Mouse (Mus musculus) liver, embryonic 16.5 days (tissue): ENCODE data around the gene Rabl6. TPM values are rescaled to one million over a fixed set of nuclear protein-coding genes. Genes with fewer than 3 reads are reported as not detected.

Source experiments
- ATAC-seq: fragments of 200-750 bp; cut with Nextera tagmentation; 2 replicates; pipeline ENCODE4 v1.8.0; 2017; ENCODE audit warnings: low read depth, mild to moderate bottlenecking, moderate number of reproducible peaks, moderate library complexity
- H3K27ac ChIP-seq: fragments of 300-500 bp; sonication (generic); 2 replicates; pipeline ENCODE4 v1.5.1; 2014; ENCODE audit warnings: mild to moderate bottlenecking, low read length
- H3K27me3 ChIP-seq: fragments of 300-500 bp; sonication (generic); 2 replicates; pipeline ENCODE4 v1.6.1; 2014; ENCODE audit warnings: low read depth, low read length, mixed read lengths; ENCODE audit not compliant: control insufficient read depth, insufficient read depth
- H3K36me3 ChIP-seq: fragments of 300-500 bp; sonication (generic); 2 replicates; pipeline ENCODE4 v1.6.1; 2014; ENCODE audit warnings: mild to moderate bottlenecking; ENCODE audit not compliant: control insufficient read depth, insufficient read depth
- H3K4me1 ChIP-seq: fragments of 300-500 bp; sonication (generic); 2 replicates; pipeline ENCODE4 v1.6.1; 2014; ENCODE audit warnings: low read depth, low read length, mixed read lengths; ENCODE audit not compliant: control insufficient read depth
- H3K4me2 ChIP-seq: fragments of 300-500 bp; sonication (generic); 2 replicates; pipeline ENCODE4 v1.6.1; 2014; ENCODE audit warnings: low read depth, low read length, mixed read lengths
- H3K4me3 ChIP-seq: fragments of 300-500 bp; sonication (generic); 2 replicates; pipeline ENCODE4 v1.5.1; 2014; ENCODE audit warnings: low read depth, mild to moderate bottlenecking, low read length
- H3K9ac ChIP-seq: fragments of 300-500 bp; sonication (generic); 2 replicates; pipeline ENCODE4 v1.6.1; 2014; ENCODE audit warnings: low read depth, low read length
- H3K9me3 ChIP-seq: fragments of 300-500 bp; sonication (generic); replicated peaks from 2 replicates; pipeline ENCODE4 v1.6.1; 2016; ENCODE audit warnings: low read length; ENCODE audit not compliant: control insufficient read depth
- WGBS: fragments of 180-500 bp; shearing (Covaris S2); extraction: QIAGEN DNeasy Blood & Tissue Kit; methylation state at CpG from one replicate; pipeline ENCODE4 v1.1.7; 2014; ENCODE audit not compliant: insufficient replicate concordance; 5-methylcytosine and 5-hydroxymethylcytosine counted together
- polyA plus RNA-seq: library from polyadenylated mRNA; unstranded; fragments of >200 nt; fragmentation: Nextera tagmentation; extraction: Ambion mirVana; gene quantifications from 2 replicates; pipeline ENCODE4 v1.2.1, GENCODE M21; 2015

Rabl6 gene
- polyA plus RNA-seq, result 17.5 and 19.9 TPM in 2 replicates

GRCm38 (mm10) chr2:25607761-25608622 is at the start of gene Rabl6:
Gene Rabl6 (minus strand): TSS chr2:25608521.
- H3K36me3 ChIP-seq, result no peaks in the 10 kb centered on the region
- peak within 1 kb of the TSS; percentile 85 for H3K4me3 ChIP-seq
- under 1% methylated on average over 75 of the region's 80 CpGs for WGBS
- peak; percentile 88 for ATAC-seq
- peak within 1 kb of the TSS; percentile 90 for H3K9ac ChIP-seq
- H3K27me3 ChIP-seq, result no peaks in the 10 kb centered on the region
- H3K9me3 ChIP-seq, result no peaks in the 10 kb centered on the region
- H3K4me2 ChIP-seq, result peak within 1 kb of the TSS; percentile 78
- H3K4me1 ChIP-seq, result peaks cover 21% of the 10 kb centered on the region
- H3K27ac ChIP-seq, result peak within 1 kb of the TSS; percentile 82

- Histone ChIP-seq H3K4me3 (no peak within 1 kb of the TSS), H3K4me1 (no peaks in the 10 kb centered on the region), H3K27me3 (no peaks in the 10 kb centered on the region), H3K27ac (no peak within 1 kb of the TSS), H3K36me3 (no peaks in the 10 kb centered on the region), H3K9me3 (no peaks in the 10 kb centered on the region), H3K9ac (no peak within 1 kb of the TSS), H3K4me2 (no peak within 1 kb of the TSS)
- ATAC-seq, result no peak
These were observed 49.3 kb upstream of the Rabl6 start, which contains the start of gene Lcn5 for GRCm38 (mm10) chr2:25657652-25658051. Gene Lcn5 (plus strand): TSS chr2:25657952.

GRCm38 (mm10) chr2:25657246-25657645 is 48.9 kb upstream of the Rabl6 start:
- ATAC-seq, result no peak
- Histone ChIP-seq H3K4me3 (no peak overlapping the region), H3K27me3 (no peaks in the 10 kb centered on the region), H3K36me3 (no peaks in the 10 kb centered on the region), H3K27ac (no peak overlapping the region), H3K4me2 (no peak overlapping the region), H3K9ac (no peak overlapping the region), H3K4me1 (no peaks in the 10 kb centered on the region), H3K9me3 (no peaks in the 10 kb centered on the region)
- WGBS, result 62% methylated on average over 4 of the region's 4 CpGs

- no peaks in the 10 kb centered on the region for H3K4me1 ChIP-seq
- no peaks in the 10 kb centered on the region for H3K36me3 ChIP-seq
- no peak overlapping the region for H3K27ac ChIP-seq
- no peak for ATAC-seq
- WGBS, result 71% methylated on average over 4 of the region's 4 CpGs
- no peak overlapping the region for H3K4me3 ChIP-seq
- no peak overlapping the region for H3K4me2 ChIP-seq
- no peaks in the 10 kb centered on the region for H3K9me3 ChIP-seq
- no peaks in the 10 kb centered on the region for H3K27me3 ChIP-seq
- H3K9ac ChIP-seq, result no peak overlapping the region
These were observed 48.4 kb upstream of the Rabl6 start for GRCm38 (mm10) chr2:25656691-25657090.

GRCm38 (mm10) chr2:25654502-25654901 is 46.2 kb upstream of the Rabl6 start:
- H3K4me3 ChIP-seq, result no peak overlapping the region
- no peak for ATAC-seq
- no peaks in the 10 kb centered on the region for H3K27me3 ChIP-seq
- H3K27ac ChIP-seq, result no peak overlapping the region
- no peaks in the 10 kb centered on the region for H3K36me3 ChIP-seq
- 45% methylated on average over 1 of the region's 1 CpGs for WGBS
- H3K4me2 ChIP-seq, result no peak overlapping the region
- no peaks in the 10 kb centered on the region for H3K9me3 ChIP-seq
- H3K4me1 ChIP-seq, result no peaks in the 10 kb centered on the region
- no peak overlapping the region for H3K9ac ChIP-seq

GRCm38 (mm10) chr2:25652902-25653301 is 44.6 kb upstream of the Rabl6 start, which contains the start of gene Lcn8:
Gene Lcn8 (plus strand): TSS chr2:25653120.
- no peak within 1 kb of the TSS for H3K4me2 ChIP-seq
- no peaks in the 10 kb centered on the region for H3K9me3 ChIP-seq
- ATAC-seq, result no peak
- no peak within 1 kb of the TSS for H3K4me3 ChIP-seq
- 57% methylated on average over 2 of the region's 2 CpGs for WGBS
- H3K4me1 ChIP-seq, result no peaks in the 10 kb centered on the region
- H3K27me3 ChIP-seq, result no peaks in the 10 kb centered on the region
- no peak within 1 kb of the TSS for H3K9ac ChIP-seq
- no peaks in the 10 kb centered on the region for H3K36me3 ChIP-seq
- no peak within 1 kb of the TSS for H3K27ac ChIP-seq

- H3K4me2 ChIP-seq, result no peak overlapping the region
These were observed 31.6 kb upstream of the Rabl6 start for GRCm38 (mm10) chr2:25639890-25640289.

GRCm38 (mm10) chr2:25634046-25634445 is 25.7 kb upstream of the Rabl6 start:
- WGBS, result 53% methylated on average over 1 of the region's 1 CpGs
- Histone ChIP-seq H3K4me1 (no peaks in the 10 kb centered on the region), H3K9ac (no peak overlapping the region), H3K9me3 (no peaks in the 10 kb centered on the region), H3K4me2 (no peak overlapping the region), H3K4me3 (no peak overlapping the region), H3K36me3 (no peaks in the 10 kb centered on the region), H3K27ac (no peak overlapping the region), H3K27me3 (no peaks in the 10 kb centered on the region)
- ATAC-seq, result no peak

More at GRCm38 (mm10) chr2:25639890-25640289, 31.6 kb upstream of the Rabl6 start:
- no peak overlapping the region for H3K4me3 ChIP-seq
- no peak for ATAC-seq
- H3K9me3 ChIP-seq, result no peaks in the 10 kb centered on the region
- no peak overlapping the region for H3K27ac ChIP-seq
- 12% methylated on average over 6 of the region's 6 CpGs for whole genome bisulfite sequencing
- no peaks in the 10 kb centered on the region for H3K36me3 ChIP-seq
- no peaks in the 10 kb centered on the region for H3K4me1 ChIP-seq
- no peak overlapping the region for H3K9ac ChIP-seq
- no peaks in the 10 kb centered on the region for H3K27me3 ChIP-seq

GRCm38 (mm10) chr2:25633616-25634015 is 25.3 kb upstream of the Rabl6 start:
- H3K4me1 ChIP-seq, result no peaks in the 10 kb centered on the region
- H3K4me3 ChIP-seq, result no peak overlapping the region
- H3K27ac ChIP-seq, result no peak overlapping the region
- H3K9me3 ChIP-seq, result no peaks in the 10 kb centered on the region
- no peaks in the 10 kb centered on the region for H3K36me3 ChIP-seq
- H3K9ac ChIP-seq, result no peak overlapping the region
- ATAC-seq, result no peak
- no peak overlapping the region for H3K4me2 ChIP-seq
- no peaks in the 10 kb centered on the region for H3K27me3 ChIP-seq
- WGBS, result 55% methylated on average over 3 of the region's 3 CpGs
